Mouse (Mus musculus) cerebellum, adult 9-11 months (tissue): ENCODE data around the gene Ccdc47.

Experiments used
- DNase-seq: peaks from one replicate; pipeline ENCODE4 v3.0.0; 2022

Ccdc47 gene

GRCm38 (mm10) chr11:106159921-106160840, 56.0 kb downstream of the Ccdc47 start:
- peak; percentile 89 for DNase-seq

- DNase-seq: peak; percentile 85
These were observed 56.8 kb downstream of the Ccdc47 start for GRCm38 (mm10) chr11:106159216-106159920.

DNA sequence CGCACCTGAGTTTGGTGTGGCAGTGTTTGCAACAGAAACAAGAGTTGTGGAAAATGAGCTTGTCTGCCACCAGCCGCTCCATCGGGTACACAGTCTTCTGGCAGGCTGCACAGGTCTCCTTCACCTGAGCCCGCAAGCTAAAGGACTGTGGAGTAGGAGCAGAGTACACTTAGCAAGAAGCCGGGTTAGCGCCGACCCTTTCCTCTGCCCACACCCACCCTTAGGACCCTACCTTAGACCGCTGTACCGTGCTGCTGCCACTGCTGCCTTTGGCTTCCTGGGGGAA, 57.3 kb downstream of the Ccdc47 start:
- no peak for DNase-seq

DNA sequence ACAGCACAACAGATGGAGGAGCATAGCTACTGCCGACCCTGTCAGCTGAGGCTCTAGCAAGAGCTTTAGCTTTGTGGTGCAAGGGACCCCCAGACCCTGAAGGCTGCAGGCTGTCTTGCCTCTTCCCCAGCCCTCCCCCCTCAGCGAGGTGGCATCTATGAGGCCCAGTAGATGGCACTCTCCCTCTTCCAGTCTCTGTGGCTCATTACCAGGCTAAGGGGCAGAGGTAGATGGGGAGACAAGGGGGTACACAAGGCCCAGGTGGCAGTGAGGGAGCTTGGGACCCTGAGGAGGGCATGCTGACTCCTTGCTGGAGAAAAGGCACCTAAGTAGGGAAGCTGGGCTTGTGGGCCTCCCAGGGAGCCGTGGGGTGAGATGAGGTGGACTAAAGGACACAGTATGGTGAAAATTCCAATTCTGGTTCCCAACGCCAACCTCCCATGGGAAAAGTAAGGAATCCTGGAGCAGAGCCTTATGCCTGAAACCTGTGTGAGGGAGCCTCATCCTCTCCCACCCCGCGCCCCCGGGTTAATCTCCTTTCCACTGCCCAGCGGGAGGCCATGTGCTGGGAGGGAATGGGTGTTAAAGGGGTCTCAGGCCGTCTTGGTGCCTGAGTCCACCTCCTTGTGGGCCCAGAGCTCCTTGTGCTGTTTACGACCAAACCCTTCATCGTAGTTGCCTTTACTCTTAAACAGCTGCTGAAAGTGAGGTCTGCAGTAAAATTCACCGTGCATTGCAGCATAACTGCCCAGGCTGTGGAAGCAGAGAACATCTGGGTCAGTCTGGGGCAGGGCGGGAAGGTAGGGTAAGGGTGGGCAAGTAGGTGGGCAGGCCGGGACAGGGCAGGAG, 57.8 kb downstream of the Ccdc47 start:
- DNase-seq: peak; percentile 69

- DNase-seq: no peak
These were observed 59.0 kb downstream of the Ccdc47 start for GRCm38 (mm10) chr11:106157154-106157553.

- DNase-seq: no peak
These were observed 59.9 kb downstream of the Ccdc47 start for GRCm38 (mm10) chr11:106156257-106156656.

DNA sequence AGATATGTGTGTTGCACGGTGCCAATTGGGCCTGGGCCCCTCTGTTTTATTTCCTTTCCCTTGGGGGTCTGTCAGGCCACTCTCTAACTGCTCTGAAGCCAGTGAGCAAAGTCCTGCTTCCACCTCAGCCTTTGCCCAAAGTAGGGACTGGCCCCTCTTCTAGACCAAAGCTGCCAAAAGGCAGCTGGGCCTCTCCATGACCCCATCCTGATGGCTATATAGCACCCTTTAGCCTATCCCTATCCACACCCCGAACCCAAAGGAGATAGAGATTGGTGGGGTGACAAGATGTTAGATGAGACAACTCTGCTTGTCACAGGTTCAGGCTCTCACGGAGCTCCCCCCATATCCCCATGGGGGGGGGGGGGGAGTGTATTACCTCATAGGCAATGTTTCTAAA, 60.4 kb downstream of the Ccdc47 start:
- DNase-seq: no peak

DNA sequence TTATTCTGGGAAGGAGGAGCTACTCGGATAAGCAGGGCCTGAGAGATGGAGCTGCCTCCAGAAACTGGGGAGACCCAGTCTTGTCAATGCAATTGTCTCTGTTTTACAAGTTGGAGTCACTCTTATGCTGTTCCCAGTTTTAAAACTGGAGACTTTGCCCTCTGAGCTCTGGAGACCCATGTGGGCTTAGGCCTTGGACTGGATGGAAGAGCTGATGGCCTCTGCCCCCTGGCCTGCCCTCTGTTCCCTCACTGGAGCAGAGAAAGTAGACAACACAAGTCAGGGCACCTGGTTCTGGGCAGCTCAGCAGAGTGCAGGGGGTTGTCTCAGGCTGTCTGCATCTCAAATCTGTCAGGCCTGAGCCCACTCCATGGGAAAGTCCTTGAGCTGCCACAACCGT, 61.4 kb downstream of the Ccdc47 start:
- DNase-seq: no peak

- no peak for DNase-seq
These were observed 62.1 kb downstream of the Ccdc47 start for GRCm38 (mm10) chr11:106154091-106154490.

DNA sequence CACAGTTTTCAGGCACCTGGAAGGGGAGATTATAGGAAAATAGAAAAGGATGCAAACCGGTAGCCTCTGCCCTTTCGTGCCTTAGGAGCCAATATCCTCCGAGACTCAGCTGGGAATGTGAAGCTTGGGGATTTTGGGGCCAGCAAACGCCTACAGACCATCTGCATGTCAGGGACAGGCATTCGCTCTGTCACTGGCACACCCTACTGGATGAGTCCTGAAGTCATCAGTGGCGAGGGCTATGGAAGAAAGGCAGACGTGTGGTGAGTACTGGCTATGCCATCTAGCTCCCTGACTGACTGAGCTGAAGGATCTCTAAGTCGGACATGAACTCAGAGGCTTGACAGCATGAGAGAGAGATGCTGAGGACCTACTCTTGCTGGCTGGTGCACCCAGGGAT, 64.0 kb downstream of the Ccdc47 start:
- peak; percentile 68 for DNase-seq

- DNase-seq: no peak
These were observed 64.9 kb downstream of the Ccdc47 start for GRCm38 (mm10) chr11:106151219-106151618.
